Comparison of ENCODE assay signal across 16 mouse cellular contexts in the genomic region with DNA sequence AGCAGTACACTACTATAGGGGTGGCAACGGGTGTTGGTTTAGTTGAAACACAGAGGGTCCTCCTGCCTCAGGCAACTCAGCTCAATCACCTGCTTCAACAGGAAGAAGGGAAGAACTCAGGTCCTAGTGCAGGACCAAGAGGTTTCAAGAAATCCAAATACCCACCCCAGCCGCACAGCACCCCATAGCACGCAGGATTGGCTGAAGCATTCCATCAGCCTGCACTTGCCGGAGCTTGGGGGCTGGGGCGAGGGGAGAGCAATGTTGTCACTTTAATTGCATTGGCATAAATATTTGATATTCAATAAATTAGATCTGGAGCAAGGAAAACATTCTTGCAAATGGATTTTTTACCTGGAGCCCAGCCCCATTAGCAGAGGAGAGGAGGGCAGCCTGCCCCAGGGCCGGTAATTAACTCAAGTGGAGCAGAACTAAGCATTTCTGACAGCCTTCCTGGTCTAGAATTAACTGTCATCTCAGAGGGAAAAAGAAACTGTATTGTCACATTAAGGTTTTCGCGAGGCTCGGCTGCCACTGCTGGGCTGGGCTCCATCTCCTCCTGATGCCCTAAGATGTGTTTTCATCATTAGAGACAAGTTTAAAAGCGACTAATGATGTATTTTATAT. TPM values are rescaled to one million over a fixed set of nuclear protein-coding genes. Genes with fewer than 3 reads are reported as not detected.
DNase-seq lines count a peak whose midpoint lies in the region; ATAC-seq lines count a peak whose summit lies in the region.
"Had no signal": no experiment of that assay in that cellular context is flagged by ENCODE, and none has a peak within 500 bp of the region (broad histone marks: within the 10 kb centered on the region; RNA-seq: fewer than 3 reads in every experiment).

No protein-coding gene starts in this region.

- H3K4me3 ChIP-seq in embryonic facial prominence, embryonic 11.5 days (ENCODE audit: low read depth, low read length): no peak overlapping the region
- H3K4me3 ChIP-seq in embryonic facial prominence, embryonic 10.5 days: no peak overlapping the region
- no peak overlapping the region for H3K4me3 ChIP-seq in hindbrain, embryonic 15.5 days
- H3K4me3 ChIP-seq in neural tube, embryonic 15.5 days (replicated peaks): no peak overlapping the region; the same call in 1 of the 2 replicates

- no peaks in the 10 kb centered on the region for H3K36me3 ChIP-seq in embryonic facial prominence, embryonic 11.5 days (replicated peaks; ENCODE audit: control insufficient read depth, insufficient read depth, low read depth, low read length)
- no peaks in the 10 kb centered on the region for H3K36me3 ChIP-seq in embryonic facial prominence, embryonic 10.5 days (replicated peaks)
- H3K36me3 ChIP-seq in hindbrain, embryonic 15.5 days: no peaks in the 10 kb centered on the region
- no peaks in the 10 kb centered on the region for H3K36me3 ChIP-seq in neural tube, embryonic 15.5 days

- no peaks in the 10 kb centered on the region for H3K27me3 ChIP-seq in embryonic facial prominence, embryonic 11.5 days (ENCODE audit: control insufficient read depth, insufficient read depth, low read length)
- H3K27me3 ChIP-seq in embryonic facial prominence, embryonic 10.5 days (replicated peaks; ENCODE audit: low read depth, poor library complexity, severe bottlenecking): no peaks in the 10 kb centered on the region
- H3K27me3 ChIP-seq in hindbrain, embryonic 15.5 days: no peaks in the 10 kb centered on the region
- no peaks in the 10 kb centered on the region for H3K27me3 ChIP-seq in neural tube, embryonic 15.5 days (replicated peaks)

- H3K27ac ChIP-seq in embryonic facial prominence, embryonic 11.5 days (replicated peaks; ENCODE audit: low read depth, low read length): no peak overlapping the region
- no peak overlapping the region for H3K27ac ChIP-seq in embryonic facial prominence, embryonic 10.5 days (replicated peaks)
- H3K27ac ChIP-seq in hindbrain, embryonic 15.5 days (replicated peaks): peak overlapping the region; percentile 65; the same call in 1 of the 2 replicates
- no peak overlapping the region for H3K27ac ChIP-seq in neural tube, embryonic 15.5 days (replicated peaks)
- H3K27ac ChIP-seq: macrophage had no signal

- WGBS in embryonic facial prominence, embryonic 11.5 days: 60% methylated on average over 10 of the region's 10 CpGs
- WGBS in embryonic facial prominence, embryonic 10.5 days: 61% methylated on average over 10 of the region's 10 CpGs
- WGBS in hindbrain, embryonic 15.5 days: 42% methylated on average over 10 of the region's 10 CpGs
- 52% methylated on average over 10 of the region's 10 CpGs for WGBS in neural tube, embryonic 15.5 days

- DNase-seq in embryonic facial prominence, embryonic 11.5 days (ENCODE audit: low spot score): peak; percentile 9
- no peak for DNase-seq in embryonic facial prominence, embryonic 10.5 days (ENCODE audit: low spot score)
- DNase-seq in left cerebral cortex, postnatal 4 days: peak; percentile 60
- DNase-seq in left cerebral cortex, postnatal 14 days (ENCODE audit: low spot score in 2 of 2): no peak
- no peak for DNase-seq in lung, adult 18-20 months
- DNase-seq in urinary bladder, postnatal 36 days (ENCODE audit: low spot score in 2 of 2): no peak
- DNase-seq: kidney, postnatal 14 days; layer of hippocampus, adult 9-11 months; liver; lung, embryonic 14.5 days had no signal

- no peak for ATAC-seq in embryonic facial prominence, embryonic 11.5 days (replicated peaks; ENCODE audit: insufficient number of reproducible peaks, low FRiP score, low TSS enrichment, low read depth)
- ATAC-seq in hindbrain, embryonic 15.5 days (ENCODE audit: low FRiP score, low read depth): peak; percentile 50
- ATAC-seq in neural tube, embryonic 15.5 days (ENCODE audit: low FRiP score): peak; percentile 41; the same call in 1 of the 2 replicates

- H3K4me1 ChIP-seq in embryonic facial prominence, embryonic 11.5 days (ENCODE audit: control insufficient read depth, insufficient read depth, low read length): no peaks in the 10 kb centered on the region
- peaks cover 15% of the 10 kb centered on the region for H3K4me1 ChIP-seq in embryonic facial prominence, embryonic 10.5 days
- peaks cover 24% of the 10 kb centered on the region for H3K4me1 ChIP-seq in hindbrain, embryonic 15.5 days (replicated peaks)
- H3K4me1 ChIP-seq in neural tube, embryonic 15.5 days: peaks cover 20% of the 10 kb centered on the region

- H3K4me2 ChIP-seq in embryonic facial prominence, embryonic 11.5 days (ENCODE audit: low read depth, low read length): no peak overlapping the region
- peak overlapping the region; percentile 20 for H3K4me2 ChIP-seq in hindbrain, embryonic 15.5 days
- peak overlapping the region; percentile 28 for H3K4me2 ChIP-seq in neural tube, embryonic 15.5 days
- H3K4me2 ChIP-seq: lung, embryonic 14.5 days had no signal

- no peak overlapping the region for H3K9ac ChIP-seq in embryonic facial prominence, embryonic 11.5 days (replicated peaks; ENCODE audit: low read length)
- H3K9ac ChIP-seq in hindbrain, embryonic 15.5 days: no peak overlapping the region
- no peak overlapping the region; the same call in 1 of the 2 replicates for H3K9ac ChIP-seq in neural tube, embryonic 15.5 days (replicated peaks)
- H3K9ac ChIP-seq: lung, embryonic 14.5 days had no signal

- no peaks in the 10 kb centered on the region for H3K9me3 ChIP-seq in embryonic facial prominence, embryonic 11.5 days (replicated peaks; ENCODE audit: control insufficient read depth, low read length)
- no peaks in the 10 kb centered on the region; the same call in 1 of the 2 replicates for H3K9me3 ChIP-seq in embryonic facial prominence, embryonic 10.5 days
- H3K9me3 ChIP-seq in hindbrain, embryonic 15.5 days: no peaks in the 10 kb centered on the region
- no peaks in the 10 kb centered on the region for H3K9me3 ChIP-seq in neural tube, embryonic 15.5 days (replicated peaks)

- intact Hi-C loops in left cerebral cortex, postnatal 4 days (cut with DNase I): no loop called here
- intact Hi-C loops in left cerebral cortex, postnatal 14 days (cut with DNase I): no loop called here

RNA-seq across cellular contexts. Expression of gene Gtsf1l, which starts 55.2 kb away (rescaled TPM):
- polyA plus RNA-seq in embryonic facial prominence, embryonic 11.5 days (2014; fragmentation: Nextera tagmentation; extraction: Ambion mirVana): not detected in 2 replicates
- 0.19 TPM in 1 of 2 replicates, not detected in the other for polyA plus RNA-seq in embryonic facial prominence, embryonic 10.5 days (2016; fragmentation: Nextera tagmentation; extraction: Ambion mirVana)
- not detected for total RNA-seq in left cerebral cortex, postnatal 4 days (2021)
- not detected for total RNA-seq in left cerebral cortex, postnatal 14 days (2021)
- polyA plus RNA-seq in hindbrain, embryonic 15.5 days (2015; fragmentation: Nextera tagmentation; extraction: Ambion mirVana): 0.20 TPM in 1 of 2 replicates, not detected in the other
- polyA plus RNA-seq in neural tube, embryonic 15.5 days (2015; fragmentation: Nextera tagmentation; extraction: Ambion mirVana): not detected in 2 replicates
- total RNA-seq: granulocyte monocyte progenitor cell, adult 5-6 weeks had no signal
- polyA plus RNA-seq: heart, embryonic 16.5 days; intestine, embryonic 14.5 days; lung, embryonic 14.5 days; macrophage had no signal

Comparison
In these comparisons a context has a peak if more than half of its experiments do, and no peak if none do; other contexts are left out.
1. DNase-seq: peak in embryonic facial prominence, embryonic 11.5 days (single experiment) and left cerebral cortex, postnatal 4 days (single experiment); none in embryonic facial prominence, embryonic 10.5 days (single experiment), left cerebral cortex, postnatal 14 days (0 of 2), lung, adult 18-20 months (0 of 2) and urinary bladder, postnatal 36 days (0 of 2).